Mouse (Mus musculus) kidney, adult 2 months (tissue): ENCODE data around the gene Tmie.

Experiments
- CTCF ChIP-seq: fragments of 200-500 bp; conservative IDR thresholded peaks from 2 replicates; pipeline ENCODE4 v1.5.1; 2011; ENCODE audit warnings: low read depth, mild to moderate bottlenecking, control low read depth, low read length, moderate library complexity, mixed read lengths; ENCODE audit not compliant: insufficient read depth, insufficient read length
- POLR2A ChIP-seq: fragments of 200-500 bp; IDR thresholded peaks from one replicate; pipeline ENCODE4 v1.6.1; 2011; ENCODE audit warnings: low read depth, low read length, control low read depth

- TF ChIP-seq CTCF (no peak), POLR2A (no peak)
These were observed 4.6 kb downstream of the Tmie start for GRCm38 (mm10) chr9:110875288-110875695.
